Mouse (Mus musculus) liver, postnatal 0 days (tissue): Measurements from ENCODE around the gene Rnf111. TPM values are rescaled to one million over a fixed set of nuclear protein-coding genes. Genes with fewer than 3 reads are reported as not detected.

Source experiments
- ATAC-seq: fragments of 200-750 bp; cut with Nextera tagmentation; 2 replicates; pipeline ENCODE4 v1.8.0; 2017; ENCODE audit warnings: mild to moderate bottlenecking, moderate library complexity
- DNase-seq: peaks from one replicate; pipeline ENCODE4 v3.0.0-alpha.2; 2016
- H3K27ac ChIP-seq: fragments of 300-500 bp; sonication (generic); 2 replicates; pipeline ENCODE4 v1.5.1; 2014; ENCODE audit warnings: antibody characterized with exemption, moderate library complexity, mild to moderate bottlenecking, low read depth
- H3K27me3 ChIP-seq: fragments of 300-500 bp; sonication (generic); 2 replicates; pipeline ENCODE4 v1.6.1; 2014; ENCODE audit warnings: low read length, control low read depth, mixed read lengths; ENCODE audit not compliant: insufficient read depth
- H3K36me3 ChIP-seq: fragments of 300-500 bp; sonication (generic); replicated peaks from 2 replicates; pipeline ENCODE4 v1.6.1; 2014; ENCODE audit warnings: mild to moderate bottlenecking, control low read depth, low read length, moderate library complexity, mixed read lengths; ENCODE audit not compliant: insufficient read depth
- H3K4me1 ChIP-seq: fragments of 300-500 bp; sonication (generic); 2 replicates; pipeline ENCODE4 v1.6.1; 2014; ENCODE audit warnings: antibody characterized with exemption, mild to moderate bottlenecking, control low read depth; ENCODE audit not compliant: insufficient read depth
- H3K4me2 ChIP-seq: fragments of 300-500 bp; sonication (generic); 2 replicates; pipeline ENCODE4 v1.6.1; 2014; ENCODE audit warnings: low read depth, mild to moderate bottlenecking, low read length, moderate library complexity, mixed read lengths
- H3K4me3 ChIP-seq: fragments of 300-500 bp; sonication (generic); 2 replicates; pipeline ENCODE4 v1.5.1; 2014; ENCODE audit warnings: low read depth, low read length
- H3K9ac ChIP-seq: fragments of 300-500 bp; sonication (generic); replicated peaks from 2 replicates; pipeline ENCODE4 v1.6.1; 2014; ENCODE audit warnings: mild to moderate bottlenecking, moderate library complexity
- H3K9me3 ChIP-seq: fragments of 300-500 bp; sonication (generic); 2 replicates; pipeline ENCODE4 v1.6.1; 2016; ENCODE audit warnings: mild to moderate bottlenecking, control low read depth, low read length, mixed read lengths
- CTCF ChIP-seq: sonication (generic); IDR thresholded peaks from 2 replicates; pipeline ENCODE4 v1.5.1; 2016; ENCODE audit warnings: antibody characterized with exemption, low read depth
- EP300 ChIP-seq: IDR thresholded peaks from 2 replicates; pipeline ENCODE4 v1.6.1; 2016; ENCODE audit warnings: antibody characterized with exemption, low read depth, mild to moderate bottlenecking
- WGBS: fragments of 180-500 bp; shearing (Covaris S2); extraction: QIAGEN DNeasy Blood & Tissue Kit; methylation state at CpG from one replicate; pipeline ENCODE4 v1.1.7; 2014; ENCODE audit not compliant: insufficient replicate concordance; 5-methylcytosine and 5-hydroxymethylcytosine counted together
- polyA plus RNA-seq: library from polyadenylated mRNA; unstranded; fragments of >200 nt; fragmentation: Nextera tagmentation; extraction: Ambion mirVana; gene quantifications from 2 replicates; pipeline ENCODE4 v1.2.1, GENCODE M21; 2015

Rnf111 gene
- polyA plus RNA-seq, 1 experiment from 2014 or later = 7.2 TPM

- no peak for TF ChIP-seq CTCF
- no peak for TF ChIP-seq EP300
- Histone ChIP-seq H3K27ac (no peak overlapping the region), H3K4me1 (no peaks in the 10 kb centered on the region), H3K9ac (no peak overlapping the region), H3K9me3 (no peaks in the 10 kb centered on the region), H3K4me3 (no peak overlapping the region), H3K4me2 (no peak overlapping the region), H3K36me3 (no peaks in the 10 kb centered on the region), H3K27me3 (no peaks in the 10 kb centered on the region)
- ATAC-seq (no peak), DNase-seq (no peak)
- 89% methylated on average over 3 of the region's 3 CpGs for WGBS
These were observed 20.3 kb upstream of the Rnf111 start for GRCm38 (mm10) chr9:70523813-70524212.

- H3K4me3 ChIP-seq = no peak overlapping the region
These were observed 17.1 kb upstream of the Rnf111 start for GRCm38 (mm10) chr9:70520651-70521050.

GRCm38 (mm10) chr9:70511681-70512080, 8.2 kb upstream of the Rnf111 start:
- H3K4me1 ChIP-seq = no peaks in the 10 kb centered on the region
- no peak for TF ChIP-seq CTCF
- no peak for TF ChIP-seq EP300
- no peak overlapping the region for H3K9ac ChIP-seq
- no peaks in the 10 kb centered on the region for H3K9me3 ChIP-seq
- no peak for DNase-seq
- no peaks in the 10 kb centered on the region for H3K27me3 ChIP-seq
- no peak for ATAC-seq
- 72% methylated on average over 7 of the region's 7 CpGs for WGBS
- H3K36me3 ChIP-seq = no peaks in the 10 kb centered on the region
- H3K4me3 ChIP-seq = no peak overlapping the region
- no peak overlapping the region for H3K4me2 ChIP-seq
- no peak overlapping the region for H3K27ac ChIP-seq

More at GRCm38 (mm10) chr9:70520651-70521050, 17.1 kb upstream of the Rnf111 start:
- 60% methylated on average over 3 of the region's 3 CpGs for WGBS
- Histone ChIP-seq H3K9me3 (no peaks in the 10 kb centered on the region), H3K4me2 (no peak overlapping the region), H3K36me3 (no peaks in the 10 kb centered on the region), H3K27ac (no peak overlapping the region), H3K9ac (no peak overlapping the region), H3K4me1 (no peaks in the 10 kb centered on the region), H3K27me3 (no peaks in the 10 kb centered on the region)
- DNase-seq (no peak), ATAC-seq (no peak)
- TF ChIP-seq EP300 (no peak), CTCF (no peak)

GRCm38 (mm10) chr9:70510998-70511583, 7.6 kb upstream of the Rnf111 start:
- H3K4me2 ChIP-seq = no peak overlapping the region
- peak; percentile 67 for ATAC-seq
- WGBS = 47% methylated on average over 10 of the region's 10 CpGs
- TF ChIP-seq CTCF (peak; percentile 60), EP300 (no peak)
- H3K9me3 ChIP-seq = no peaks in the 10 kb centered on the region
- no peaks in the 10 kb centered on the region for H3K36me3 ChIP-seq
- H3K4me3 ChIP-seq = no peak overlapping the region
- no peak overlapping the region for H3K9ac ChIP-seq
- peak overlapping the region; percentile 44; the same call in 1 of the 2 replicates for H3K27ac ChIP-seq
- peak; percentile 15 for DNase-seq
- H3K4me1 ChIP-seq = no peaks in the 10 kb centered on the region
- no peaks in the 10 kb centered on the region for H3K27me3 ChIP-seq

- Histone ChIP-seq H3K36me3 (no peaks in the 10 kb centered on the region), H3K27me3 (no peaks in the 10 kb centered on the region), H3K4me2 (no peak overlapping the region), H3K9ac (no peak overlapping the region), H3K4me1 (no peaks in the 10 kb centered on the region), H3K4me3 (no peak overlapping the region), H3K27ac (peak overlapping the region; percentile 44), H3K9me3 (no peaks in the 10 kb centered on the region)
- peak; percentile 75 for ATAC-seq
- TF ChIP-seq EP300 (no peak), CTCF (no peak)
- peak; percentile 20 for DNase-seq
- 49% methylated on average over 4 of the region's 4 CpGs for WGBS
These were observed 6.5 kb upstream of the Rnf111 start for GRCm38 (mm10) chr9:70509906-70510525.

GRCm38 (mm10) chr9:70506787-70507186, 3.3 kb upstream of the Rnf111 start:
- H3K4me1 ChIP-seq = peaks cover 3% of the 10 kb centered on the region; the same call in 1 of the 2 replicates
- 79% methylated on average over 8 of the region's 8 CpGs for whole genome bisulfite sequencing
- TF ChIP-seq EP300 = no peak
- TF ChIP-seq CTCF = no peak
- no peak for ATAC-seq
- no peaks in the 10 kb centered on the region for H3K27me3 ChIP-seq
- no peak for DNase-seq
- H3K36me3 ChIP-seq = no peaks in the 10 kb centered on the region
- H3K4me2 ChIP-seq = no peak overlapping the region
- no peak overlapping the region for H3K27ac ChIP-seq
- no peak overlapping the region for H3K9ac ChIP-seq
- H3K4me3 ChIP-seq = no peak overlapping the region
- H3K9me3 ChIP-seq = no peaks in the 10 kb centered on the region

- Histone ChIP-seq H3K4me3 (no peak overlapping the region), H3K9me3 (no peaks in the 10 kb centered on the region), H3K36me3 (0 out of 2 replicates have a peak, but pooled peaks cover 2% of the 10 kb centered on the region), H3K27me3 (no peaks in the 10 kb centered on the region), H3K4me1 (peaks cover 3% of the 10 kb centered on the region; the same call in 1 of the 2 replicates), H3K27ac (no peak overlapping the region), H3K9ac (no peak overlapping the region), H3K4me2 (no peak overlapping the region)
- TF ChIP-seq CTCF (no peak), EP300 (no peak)
- ATAC-seq = no peak
- DNase-seq = no peak
- 69% methylated on average over 2 of the region's 2 CpGs for WGBS
These were observed 2.7 kb upstream of the Rnf111 start for GRCm38 (mm10) chr9:70506186-70506585.
